Mouse (Mus musculus) stomach, embryonic 14.5 days (tissue): Measurements from ENCODE around the gene Slc4a3. TPM values are rescaled to one million over a fixed set of nuclear protein-coding genes. Genes with fewer than 3 reads are reported as not detected.

Source experiments
- ATAC-seq: fragments of 200-750 bp; cut with Nextera tagmentation; 2 replicates; pipeline ENCODE4 v1.8.0; 2017; ENCODE audit warnings: low read depth, moderate TSS enrichment; ENCODE audit not compliant: insufficient number of reproducible peaks, insufficient read depth, low FRiP score
- H3K27ac ChIP-seq: fragments of 300-500 bp; sonication (generic); 2 replicates; pipeline ENCODE4 v1.5.1; 2014; ENCODE audit warnings: mild to moderate bottlenecking, low read length, moderate library complexity, mixed read lengths
- H3K27me3 ChIP-seq: fragments of 300-500 bp; sonication (generic); 2 replicates; pipeline ENCODE4 v1.6.1; 2014; ENCODE audit warnings: low read length, control low read depth, mixed read lengths; ENCODE audit not compliant: control insufficient read depth, insufficient read depth
- H3K36me3 ChIP-seq: fragments of 300-500 bp; sonication (generic); 2 replicates; pipeline ENCODE4 v1.6.1; 2014; ENCODE audit warnings: mild to moderate bottlenecking, control low read depth, low read length, moderate library complexity, mixed read lengths; ENCODE audit not compliant: control insufficient read depth, insufficient read depth
- H3K4me1 ChIP-seq: fragments of 300-500 bp; sonication (generic); 2 replicates; pipeline ENCODE4 v1.6.1; 2014; ENCODE audit warnings: low read length, control low read depth, mixed read lengths; ENCODE audit not compliant: control insufficient read depth, insufficient read depth
- H3K4me2 ChIP-seq: fragments of 300-500 bp; sonication (generic); replicated peaks from 2 replicates; pipeline ENCODE4 v1.6.1; 2014; ENCODE audit warnings: low read depth, low read length, control low read depth
- H3K4me3 ChIP-seq: fragments of 300-500 bp; sonication (generic); 2 replicates; pipeline ENCODE4 v1.5.1; 2014; ENCODE audit warnings: low read depth, low read length, control low read depth
- H3K9ac ChIP-seq: fragments of 300-500 bp; sonication (generic); replicated peaks from 2 replicates; pipeline ENCODE4 v1.6.1; 2014; ENCODE audit warnings: low read depth, mild to moderate bottlenecking, control low read depth, low read length, moderate library complexity, mixed read lengths
- H3K9me3 ChIP-seq: fragments of 300-500 bp; sonication (generic); 2 replicates; pipeline ENCODE4 v1.6.1; 2016; ENCODE audit warnings: low read depth, low read length, control low read depth; ENCODE audit not compliant: control insufficient read depth
- WGBS: fragments of 180-500 bp; shearing (Covaris S2); extraction: QIAGEN DNeasy Blood & Tissue Kit; methylation state at CpG from one replicate; pipeline ENCODE4 v1.1.7; 2014; 5-methylcytosine and 5-hydroxymethylcytosine counted together
- polyA plus RNA-seq: library from polyadenylated mRNA; unstranded; fragments of >200 nt; fragmentation: Nextera tagmentation; extraction: Ambion mirVana; gene quantifications from 2 replicates; pipeline ENCODE4 v1.2.1, GENCODE M21; 2014

Slc4a3 gene
- polyA plus RNA-seq, 1 experiment from 2014 or later, result 16.5 TPM

DNA sequence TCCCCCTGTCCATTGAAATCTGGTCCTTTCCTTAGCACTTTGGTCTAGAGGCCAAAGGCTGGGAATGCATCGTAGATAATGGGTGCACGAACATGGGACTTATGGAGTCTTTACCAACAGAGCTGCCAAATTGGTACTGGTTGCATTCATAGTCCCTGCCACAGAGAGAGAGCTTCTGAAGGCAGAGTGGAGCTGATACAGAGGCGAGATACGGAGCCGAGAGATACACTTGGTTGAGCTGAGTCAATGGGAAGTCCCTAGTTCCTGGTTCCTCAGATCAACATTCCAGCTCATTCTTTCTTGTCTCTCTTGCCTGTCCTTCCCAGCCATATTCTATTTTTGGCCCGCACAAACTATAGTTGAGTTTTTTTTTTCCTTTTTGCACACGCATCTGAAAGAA lies 27.6 kb downstream of the Slc4a3 start:
- H3K4me3 ChIP-seq, result no peak overlapping the region

DNA sequence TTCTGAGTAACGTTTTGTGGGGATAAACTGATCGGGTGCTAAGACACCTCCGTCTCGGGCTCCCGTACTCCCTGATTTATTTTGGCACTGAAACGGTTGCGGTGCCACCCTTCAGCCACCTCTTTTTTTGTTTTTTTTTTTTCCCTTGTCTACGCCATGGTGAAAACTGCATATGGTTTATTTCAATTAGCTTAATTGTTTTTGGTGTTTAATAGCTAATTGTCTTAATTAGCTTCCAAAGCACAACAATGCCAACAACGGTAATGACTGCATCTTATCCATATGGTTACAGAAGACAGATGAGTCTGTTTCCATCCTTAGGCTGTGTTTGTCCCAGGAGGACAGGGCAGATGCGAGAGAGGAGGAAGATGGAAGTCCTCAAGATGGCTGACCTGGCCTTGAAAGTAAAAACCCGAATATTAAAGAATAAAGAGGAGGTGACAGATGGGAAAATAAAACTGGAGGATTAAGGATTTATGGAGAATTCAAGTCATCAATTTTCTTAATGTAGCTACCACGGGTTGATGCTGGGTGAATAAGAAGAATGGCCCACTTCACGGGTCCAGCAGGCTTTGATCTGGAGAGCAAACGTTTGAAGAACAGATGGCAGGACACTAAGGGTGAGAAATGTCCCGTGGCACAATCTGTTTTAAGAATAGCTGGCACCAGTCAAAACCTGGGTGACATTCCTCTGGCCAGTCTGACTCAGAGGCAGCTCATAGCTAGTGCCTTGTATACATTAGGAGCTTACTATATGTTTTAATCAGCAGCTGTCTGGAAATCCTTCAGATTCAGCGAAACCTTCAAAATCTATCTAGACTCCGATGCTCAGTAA lies 28.6 kb downstream of the Slc4a3 start:
- Histone ChIP-seq H3K36me3 (no peaks in the 10 kb centered on the region), H3K27ac (no peak overlapping the region), H3K27me3 (no peaks in the 10 kb centered on the region), H3K9ac (no peak overlapping the region), H3K9me3 (no peaks in the 10 kb centered on the region), H3K4me1 (no peaks in the 10 kb centered on the region), H3K4me2 (no peak overlapping the region), H3K4me3 (no peak overlapping the region)
- WGBS, result 63% methylated on average over 17 of the region's 17 CpGs
- ATAC-seq, result no peak

More for the DNA sequence above, 27.6 kb downstream of the Slc4a3 start:
- ATAC-seq, result no peak
- no peaks in the 10 kb centered on the region for H3K27me3 ChIP-seq
- H3K27ac ChIP-seq, result no peak overlapping the region
- H3K36me3 ChIP-seq, result no peaks in the 10 kb centered on the region
- 82% methylated on average over 7 of the region's 7 CpGs for WGBS
- no peak overlapping the region for H3K9ac ChIP-seq
- no peaks in the 10 kb centered on the region for H3K9me3 ChIP-seq
- H3K4me1 ChIP-seq, result no peaks in the 10 kb centered on the region
- H3K4me2 ChIP-seq, result no peak overlapping the region

- Histone ChIP-seq H3K27ac (no peak overlapping the region), H3K4me1 (0 out of 2 replicates have a peak, but pooled peaks cover 6% of the 10 kb centered on the region), H3K4me2 (no peak overlapping the region), H3K4me3 (no peak overlapping the region), H3K9me3 (no peaks in the 10 kb centered on the region), H3K36me3 (no peaks in the 10 kb centered on the region), H3K9ac (no peak overlapping the region), H3K27me3 (no peaks in the 10 kb centered on the region)
- ATAC-seq, result no peak
- WGBS, result 41% methylated on average over 7 of the region's 7 CpGs
These were observed 36.0 kb downstream of the Slc4a3 start for GRCm38 (mm10) chr1:75581936-75582624.

DNA sequence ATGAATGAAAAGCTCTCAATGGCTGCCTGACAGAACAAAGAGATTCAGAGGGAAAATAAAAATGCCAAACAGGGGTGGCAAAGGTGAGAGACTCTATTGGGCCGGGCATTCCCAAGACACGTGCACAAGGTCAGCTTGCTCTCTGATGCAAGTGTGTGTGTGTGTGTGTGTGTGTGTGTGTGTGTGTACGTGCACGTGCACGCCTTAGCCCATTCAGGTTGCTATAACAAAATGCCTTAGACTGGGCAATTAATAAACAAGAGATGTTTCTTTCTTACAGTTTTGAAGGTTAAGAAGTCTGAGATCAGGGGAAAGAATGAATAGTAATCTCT lies 36.5 kb downstream of the Slc4a3 start:
- H3K4me1 ChIP-seq, result 0 out of 2 replicates have a peak, but pooled peaks cover 6% of the 10 kb centered on the region
- no peak overlapping the region for H3K4me3 ChIP-seq
- no peak overlapping the region for H3K27ac ChIP-seq
- no peaks in the 10 kb centered on the region for H3K36me3 ChIP-seq
- ATAC-seq, result no peak
- H3K27me3 ChIP-seq, result no peaks in the 10 kb centered on the region
- H3K4me2 ChIP-seq, result no peak overlapping the region
- no peak overlapping the region for H3K9ac ChIP-seq
- H3K9me3 ChIP-seq, result no peaks in the 10 kb centered on the region
- 84% methylated on average over 5 of the region's 5 CpGs for WGBS

GRCm38 (mm10) chr1:75583034-75583433 lies 37.0 kb downstream of the Slc4a3 start:
- H3K27me3 ChIP-seq, result no peaks in the 10 kb centered on the region
- H3K4me1 ChIP-seq, result 0 out of 2 replicates have a peak, but pooled peaks cover 6% of the 10 kb centered on the region
- H3K4me2 ChIP-seq, result no peak overlapping the region
- no peaks in the 10 kb centered on the region for H3K36me3 ChIP-seq
- no peak overlapping the region for H3K27ac ChIP-seq
- 71% methylated on average over 10 of the region's 10 CpGs for WGBS
- no peaks in the 10 kb centered on the region for H3K9me3 ChIP-seq
- no peak for ATAC-seq
- H3K9ac ChIP-seq, result no peak overlapping the region
- no peak overlapping the region for H3K4me3 ChIP-seq

GRCm38 (mm10) chr1:75586791-75587190 lies 40.7 kb downstream of the Slc4a3 start:
- Histone ChIP-seq H3K4me2 (no peak overlapping the region), H3K9ac (no peak overlapping the region), H3K36me3 (no peaks in the 10 kb centered on the region), H3K27me3 (no peaks in the 10 kb centered on the region), H3K4me3 (no peak overlapping the region), H3K4me1 (0 out of 2 replicates have a peak, but pooled peaks cover 2% of the 10 kb centered on the region), H3K9me3 (no peaks in the 10 kb centered on the region), H3K27ac (no peak overlapping the region)
- no peak for ATAC-seq
- 93% methylated on average over 3 of the region's 3 CpGs for WGBS

GRCm38 (mm10) chr1:75587738-75588719 lies 42.0 kb downstream of the Slc4a3 start:
- Histone ChIP-seq H3K4me2 (no peak overlapping the region), H3K9me3 (no peaks in the 10 kb centered on the region), H3K27ac (no peak overlapping the region), H3K9ac (no peak overlapping the region), H3K27me3 (no peaks in the 10 kb centered on the region), H3K4me3 (no peak overlapping the region), H3K4me1 (0 out of 2 replicates have a peak, but pooled peaks cover under 1% of the 10 kb centered on the region), H3K36me3 (no peaks in the 10 kb centered on the region)
- ATAC-seq, result no peak
- WGBS, result 57% methylated on average over 12 of the region's 12 CpGs

DNA sequence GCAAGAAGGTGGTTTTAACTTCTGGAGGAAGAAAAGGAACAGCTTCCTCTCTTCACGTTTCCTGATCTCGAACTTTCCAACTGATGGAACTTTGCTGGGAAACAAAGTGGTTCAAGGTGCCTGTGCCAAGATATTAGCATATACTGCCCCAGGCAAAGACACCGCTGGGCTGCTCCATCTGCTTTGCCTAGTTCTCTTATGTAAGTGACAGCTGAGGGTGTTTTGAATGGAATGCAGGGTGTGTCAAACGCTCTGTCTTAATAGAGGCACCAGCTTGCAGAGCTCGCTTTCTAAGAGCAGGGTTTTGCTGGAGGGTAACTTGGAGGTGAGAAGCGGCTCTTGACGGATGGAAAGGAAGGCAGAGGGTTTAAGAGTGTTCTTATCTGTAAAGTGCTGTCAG lies 42.8 kb downstream of the Slc4a3 start:
- Histone ChIP-seq H3K4me3 (no peak overlapping the region), H3K27ac (no peak overlapping the region), H3K4me2 (no peak overlapping the region), H3K9ac (no peak overlapping the region), H3K4me1 (no peaks in the 10 kb centered on the region), H3K36me3 (no peaks in the 10 kb centered on the region), H3K27me3 (no peaks in the 10 kb centered on the region), H3K9me3 (no peaks in the 10 kb centered on the region)
- no peak for ATAC-seq
- whole genome bisulfite sequencing, result 26% methylated on average over 7 of the region's 7 CpGs
